Mouse (Mus musculus) MEL (cell line): ENCODE results near the gene Zfp598. TPM values are rescaled to one million over a fixed set of nuclear protein-coding genes. Genes with fewer than 3 reads are reported as not detected.

Source experiments
- DNase-seq: peaks from one replicate; pipeline ENCODE4 v3.0.0; 2011; ENCODE audit warnings: low read depth, low spot score
- H3K27ac ChIP-seq: 2 replicates; pipeline ENCODE4 v1.5.1; 2012; ENCODE audit warnings: low read depth, mild to moderate bottlenecking, control low read depth, low read length, moderate library complexity; ENCODE audit not compliant: control insufficient read depth
- H3K27me3 ChIP-seq, 2 experiments: fragments of 150-350 bp in 1 of 2; sonication (generic) in 1 of 2; 2 replicates each; pipeline ENCODE4 v1.6.1; 2012; ENCODE audit warnings: low read length in 2 of 2, mild to moderate bottlenecking in 2 of 2, improper control_type of control experiment in 1 of 2, moderate library complexity in 1 of 2; ENCODE audit not compliant: insufficient read depth in 2 of 2, control insufficient read depth in 1 of 2
- H3K36me3 ChIP-seq, 2 experiments: 2 replicates each; pipeline ENCODE4 v1.6.1; 2012 to 2014; ENCODE audit warnings: low read length in 2 of 2, improper control_type of control experiment in 1 of 2, inconsistent platforms in 1 of 2, mild to moderate bottlenecking in 1 of 2; ENCODE audit not compliant: insufficient read depth in 2 of 2, control insufficient read depth in 1 of 2
- H3K4me1 ChIP-seq, 2 experiments: fragments of 150-350 bp in 1 of 2; sonication (generic) in 1 of 2; 2 replicates each; pipeline ENCODE4 v1.6.1; 2012; ENCODE audit warnings: low read length in 2 of 2, improper control_type of control experiment in 1 of 2, mild to moderate bottlenecking in 1 of 2; ENCODE audit not compliant: insufficient read depth in 2 of 2, control insufficient read depth in 1 of 2
- H3K4me3 ChIP-seq, 2 experiments: fragments of 150-350 bp in 1 of 2; sonication (generic) in 1 of 2; 2 replicates each; pipeline ENCODE4 v1.5.1; 2012; ENCODE audit warnings: low read depth in 2 of 2, low read length in 2 of 2, mild to moderate bottlenecking in 2 of 2, moderate library complexity in 2 of 2, control low read depth in 1 of 2, improper control_type of control experiment in 1 of 2; ENCODE audit not compliant: control insufficient read depth in 1 of 2, insufficient read depth in 1 of 2
- H3K79me2 ChIP-seq: 2 replicates; pipeline ENCODE4 v1.6.1; 2012; ENCODE audit warnings: mild to moderate bottlenecking, low read length, moderate library complexity; ENCODE audit not compliant: control insufficient read depth, poor library complexity, insufficient read depth
- H3K9ac ChIP-seq: 2 replicates; pipeline ENCODE4 v1.6.1; 2012; ENCODE audit warnings: low read depth, mild to moderate bottlenecking, control low read depth, low read length, moderate library complexity; ENCODE audit not compliant: control insufficient read depth, poor library complexity, severe bottlenecking
- H3K9me3 ChIP-seq: fragments of 150-350 bp; sonication (generic); replicated peaks from 2 replicates; pipeline ENCODE4 v1.6.1; 2012; ENCODE audit warnings: mild to moderate bottlenecking, low read length, improper control_type of control experiment, moderate library complexity; ENCODE audit not compliant: insufficient read depth
- BHLHE40 ChIP-seq: IDR thresholded peaks from 2 replicates; pipeline ENCODE4 v1.6.1; 2012; ENCODE audit warnings: low read depth, mild to moderate bottlenecking, inconsistent platforms, low read length, improper control_type of control experiment, borderline replicate concordance
- CHD1 ChIP-seq: IDR thresholded peaks from 2 replicates; pipeline ENCODE4 v1.6.1; 2012; ENCODE audit warnings: low read depth, mild to moderate bottlenecking, inconsistent platforms, low read length, improper control_type of control experiment
- CHD2 ChIP-seq: IDR thresholded peaks from 2 replicates; pipeline ENCODE4 v1.6.1; 2011; ENCODE audit warnings: low read length, improper control_type of control experiment
- CTCF ChIP-seq, 3 experiments: IDR thresholded peaks in 2 of 3; conservative IDR thresholded peaks in 1 of 3; 2 replicates each; pipeline ENCODE4 v1.5.1; 2011 to 2012; ENCODE audit warnings: low read length in 3 of 3, low read depth in 2 of 3, mild to moderate bottlenecking in 2 of 3, improper control_type of control experiment in 1 of 3, inconsistent platforms in 1 of 3, mixed read lengths in 1 of 3, moderate library complexity in 1 of 3; ENCODE audit not compliant: control insufficient read depth in 1 of 3, insufficient read depth in 1 of 3, poor library complexity in 1 of 3, severe bottlenecking in 1 of 3
- E2F4 ChIP-seq: IDR thresholded peaks from 2 replicates; pipeline ENCODE4 v1.6.1; 2011; ENCODE audit warnings: low read depth, low read length, improper control_type of control experiment, borderline replicate concordance
- ELF1 ChIP-seq: IDR thresholded peaks from 2 replicates; pipeline ENCODE4 v1.6.1; 2014; ENCODE audit warnings: low read depth, mild to moderate bottlenecking, inconsistent platforms, low read length, improper control_type of control experiment, moderate library complexity
- EP300 ChIP-seq, 2 experiments: IDR thresholded peaks; 2 replicates each; pipeline ENCODE4 v1.6.1; 2011; ENCODE audit warnings: improper control_type of control experiment in 2 of 2, low read length in 2 of 2, low read depth in 1 of 2, mild to moderate bottlenecking in 1 of 2
- ETS1 ChIP-seq: IDR thresholded peaks from 2 replicates; pipeline ENCODE4 v1.6.1; 2012; ENCODE audit warnings: low read depth, mild to moderate bottlenecking, inconsistent platforms, low read length, improper control_type of control experiment, moderate library complexity
- GABPA ChIP-seq: IDR thresholded peaks from 2 replicates; pipeline ENCODE4 v1.6.1; 2012; ENCODE audit warnings: low read depth, mild to moderate bottlenecking, inconsistent platforms, low read length, improper control_type of control experiment, moderate library complexity
- GATA1 ChIP-seq: IDR thresholded peaks from 2 replicates; pipeline ENCODE4 v1.6.1; 2011; ENCODE audit warnings: low read depth, low read length, improper control_type of control experiment
- HCFC1 ChIP-seq: IDR thresholded peaks from 2 replicates; pipeline ENCODE4 v1.6.1; 2012; ENCODE audit warnings: low read depth, mild to moderate bottlenecking, inconsistent platforms, low read length, improper control_type of control experiment, moderate library complexity
- JUND ChIP-seq: IDR thresholded peaks from 2 replicates; pipeline ENCODE4 v1.6.1; 2011; ENCODE audit warnings: low read depth, mild to moderate bottlenecking, improper control_type of control experiment, low read length
- KAT2A ChIP-seq: conservative IDR thresholded peaks from 2 replicates; pipeline ENCODE4 v1.6.1; 2012; ENCODE audit warnings: low read depth, low read length, improper control_type of control experiment, inconsistent platforms
- MAFK ChIP-seq: IDR thresholded peaks from 2 replicates; pipeline ENCODE4 v1.6.1; 2011; ENCODE audit warnings: low read depth, mild to moderate bottlenecking, low read length, improper control_type of control experiment, borderline replicate concordance
- MAX ChIP-seq: IDR thresholded peaks from 2 replicates; pipeline ENCODE4 v1.6.1; 2011; ENCODE audit warnings: low read length, improper control_type of control experiment
- MAZ ChIP-seq: IDR thresholded peaks from 2 replicates; pipeline ENCODE4 v1.6.1; 2012; ENCODE audit warnings: low read depth, mild to moderate bottlenecking, inconsistent platforms, low read length, improper control_type of control experiment
- MEF2A ChIP-seq: IDR thresholded peaks from 2 replicates; pipeline ENCODE4 v1.6.1; 2014; ENCODE audit warnings: low read depth, mild to moderate bottlenecking, inconsistent platforms, low read length, improper control_type of control experiment; ENCODE audit not compliant: poor library complexity, insufficient replicate concordance, severe bottlenecking; ENCODE audit errors: extremely low read depth
- MXI1 ChIP-seq: IDR thresholded peaks from 2 replicates; pipeline ENCODE4 v1.6.1; 2011; ENCODE audit warnings: mild to moderate bottlenecking, low read depth, low read length, improper control_type of control experiment
- MYB ChIP-seq: IDR thresholded peaks from 2 replicates; pipeline ENCODE4 v1.6.1; 2011; ENCODE audit warnings: mild to moderate bottlenecking, low read depth, low read length, improper control_type of control experiment
- MYC ChIP-seq: IDR thresholded peaks from 2 replicates; pipeline ENCODE4 v1.6.1; 2011; ENCODE audit warnings: low read depth, mild to moderate bottlenecking, low read length, improper control_type of control experiment, moderate library complexity
- NELFE ChIP-seq: IDR thresholded peaks from 2 replicates; pipeline ENCODE4 v1.6.1; 2011; ENCODE audit warnings: low read depth, low read length, improper control_type of control experiment
- NRF1 ChIP-seq: IDR thresholded peaks from 2 replicates; pipeline ENCODE4 v1.6.1; 2014; ENCODE audit warnings: low read depth, mild to moderate bottlenecking, inconsistent platforms, low read length, improper control_type of control experiment, moderate library complexity; ENCODE audit not compliant: poor library complexity, insufficient read depth, severe bottlenecking
- POLR2A ChIP-seq, 2 experiments: IDR thresholded peaks; 2 replicates each; pipeline ENCODE4 v1.6.1; 2011 to 2012; ENCODE audit warnings: low read length in 2 of 2, mild to moderate bottlenecking in 2 of 2, control low read depth in 1 of 2, improper control_type of control experiment in 1 of 2, low read depth in 1 of 2, moderate library complexity in 1 of 2; ENCODE audit not compliant: control insufficient read depth in 1 of 2, insufficient read depth in 1 of 2, poor library complexity in 1 of 2
- POLR2AphosphoS2 ChIP-seq: IDR thresholded peaks from 2 replicates; pipeline ENCODE4 v1.6.1; 2011; ENCODE audit warnings: low read length, improper control_type of control experiment
- POLR2AphosphoS5 ChIP-seq: IDR thresholded peaks from 2 replicates; pipeline ENCODE4 v1.6.1; 2012; ENCODE audit warnings: low read depth, borderline replicate concordance, mild to moderate bottlenecking, inconsistent platforms, low read length, moderate library complexity, mixed read lengths
- RAD21 ChIP-seq: IDR thresholded peaks from 2 replicates; pipeline ENCODE4 v1.6.1; 2011; ENCODE audit warnings: mild to moderate bottlenecking, low read depth, low read length, improper control_type of control experiment
- RCOR1 ChIP-seq: IDR thresholded peaks from 2 replicates; pipeline ENCODE4 v1.6.1; 2012; ENCODE audit warnings: low read depth, mild to moderate bottlenecking, inconsistent platforms, low read length, improper control_type of control experiment
- SIN3A ChIP-seq: IDR thresholded peaks from 2 replicates; pipeline ENCODE4 v1.6.1; 2012; ENCODE audit warnings: low read length, improper control_type of control experiment, inconsistent platforms
- SMC3 ChIP-seq: IDR thresholded peaks from 2 replicates; pipeline ENCODE4 v1.6.1; 2011; ENCODE audit warnings: low read depth, low read length, improper control_type of control experiment
- TAL1 ChIP-seq: IDR thresholded peaks from 2 replicates; pipeline ENCODE4 v1.6.1; 2012; ENCODE audit warnings: mild to moderate bottlenecking, inconsistent platforms, low read length, moderate library complexity, mixed read lengths
- TCF12 ChIP-seq: IDR thresholded peaks from 2 replicates; pipeline ENCODE4 v1.6.1; 2014; ENCODE audit warnings: low read depth, mild to moderate bottlenecking, inconsistent platforms, low read length, improper control_type of control experiment, moderate library complexity
- UBTF ChIP-seq: IDR thresholded peaks from 2 replicates; pipeline ENCODE4 v1.6.1; 2012; ENCODE audit warnings: low read depth, mild to moderate bottlenecking, inconsistent platforms, low read length, improper control_type of control experiment, moderate library complexity, borderline replicate concordance; ENCODE audit not compliant: insufficient read depth
- USF1 ChIP-seq: IDR thresholded peaks from 2 replicates; pipeline ENCODE4 v1.6.1; 2014; ENCODE audit warnings: low read depth, mild to moderate bottlenecking, inconsistent platforms, low read length, improper control_type of control experiment, moderate library complexity
- USF2 ChIP-seq, 2 experiments: IDR thresholded peaks; 2 replicates each; pipeline ENCODE4 v1.6.1; 2011 to 2012; ENCODE audit warnings: improper control_type of control experiment in 2 of 2, low read length in 2 of 2, borderline replicate concordance in 1 of 2, inconsistent platforms in 1 of 2, low read depth in 1 of 2, mild to moderate bottlenecking in 1 of 2; ENCODE audit not compliant: insufficient read depth in 1 of 2
- ZC3H11A ChIP-seq: IDR thresholded peaks from 2 replicates; pipeline ENCODE4 v1.6.1; 2012; ENCODE audit warnings: low read depth, mild to moderate bottlenecking, inconsistent platforms, low read length, improper control_type of control experiment
- ZKSCAN1 ChIP-seq: IDR thresholded peaks from 2 replicates; pipeline ENCODE4 v1.6.1; 2012; ENCODE audit warnings: low read depth, mild to moderate bottlenecking, inconsistent platforms, low read length, improper control_type of control experiment, moderate library complexity
- ZMIZ1 ChIP-seq: IDR thresholded peaks from 2 replicates; pipeline ENCODE4 v1.6.1; 2012; ENCODE audit warnings: low read depth, mild to moderate bottlenecking, inconsistent platforms, low read length, improper control_type of control experiment, moderate library complexity
- polyA plus RNA-seq, 2 experiments: library from polyadenylated mRNA; stranded (reverse) in 1 of 2; unstranded in 1 of 2; fragments of >175 nt in 1 of 2; fragments of >200 nt in 1 of 2; gene quantifications; 2 replicates each; pipeline versions ENCODE4 v1.2.1 to v1.2.4; 2012; ENCODE audit warnings: low replicate concordance in 2 of 2, low read depth in 1 of 2; ENCODE audit not compliant: insufficient read length in 2 of 2, insufficient read depth in 1 of 2, missing spikeins in 1 of 2
- total RNA-seq: library from RNA; depleted of rRNA; stranded (reverse); fragments of 300-350 nt; gene quantifications from 2 replicates; pipeline ENCODE4 v1.2.3, GENCODE M21; 2012

The Zfp598 gene
- total and polyA plus RNA-seq, 3 experiments, result 22.2 to 80.4 (median 59.0) TPM

- H3K9me3 ChIP-seq, result no peaks in the 10 kb centered on the region
- peaks cover 0 to 12% of the 10 kb centered on the region in 2 experiments; a peak in 3 of 4 replicates for H3K4me1 ChIP-seq
- peak; percentile 88 for DNase-seq
- peak overlapping the region; percentile 61 to 64 for H3K4me3 ChIP-seq
- peaks cover 0 to 3% of the 10 kb centered on the region in 2 experiments; a peak in 1 of 4 replicates for H3K36me3 ChIP-seq
- H3K79me2 ChIP-seq, result no peaks in the 10 kb centered on the region
- H3K27me3 ChIP-seq, result no peaks in the 10 kb centered on the region
- peak overlapping the region; percentile 71 for H3K27ac ChIP-seq
- H3K9ac ChIP-seq, result peak overlapping the region; percentile 57
- TF ChIP-seq POLR2A (IDR thresholded peaks at IDR 0.05; ENCODE audit: control insufficient read depth in 1 of 2, insufficient read depth in 1 of 2, low read depth in 1 of 2, low read length in 2 of 2, poor library complexity in 1 of 2) (peak in 1 of 2 experiments; percentile 43; a peak in 1 of 4 replicates), MYC (no peak), KAT2A (no peak), POLR2AphosphoS2 (no peak), BHLHE40 (no peak), CHD2 (no peak), UBTF (no peak), MXI1 (peak; percentile 49; the same call in 1 of the 2 replicates), JUND (no peak), ZKSCAN1 (no peak), RCOR1 (no peak), MAX (no peak), MAFK (no peak), NELFE (peak; percentile 26; the same call in 1 of the 2 replicates), TCF12 (peak; percentile 18; the same call in 1 of the 2 replicates), E2F4 (no peak), USF2 (IDR thresholded peaks at IDR 0.05; ENCODE audit: borderline replicate concordance in 1 of 2, insufficient read depth in 1 of 2, low read depth in 1 of 2, low read length in 2 of 2) (no peak), GABPA (no peak), ETS1 (no peak), CHD1 (no peak), SIN3A (peak; percentile 56), GATA1 (no peak), RAD21 (no peak), ZMIZ1 (no peak), TAL1 (no peak), SMC3 (no peak), NRF1 (no peak), MAZ (no peak), CTCF (IDR thresholded peaks at IDR 0.05 in 2 of 3, conservative IDR thresholded peaks at IDR 0.05 in 1 of 3; ENCODE audit: control insufficient read depth in 1 of 3, insufficient read depth in 1 of 3, low read depth in 2 of 3, low read length in 3 of 3, poor library complexity in 1 of 3, severe bottlenecking in 1 of 3) (no peak), USF1 (0 out of 2 replicates have a peak, but pooled peaks have one; percentile 3), MEF2A (no peak), MYB (no peak), ZC3H11A (no peak), EP300 (IDR thresholded peaks at IDR 0.05; ENCODE audit: low read depth in 1 of 2, low read length in 2 of 2) (no peak; a peak in 1 of 4 replicates), ELF1 (peak; percentile 69), HCFC1 (no peak), POLR2AphosphoS5 (no peak)
Observed at GRCm38 (mm10) chr17:24687146-24687595, 17.7 kb downstream of the Zfp598 start.
